Mouse (Mus musculus) E14TG2a.4 (cell line): Measurements from ENCODE around the gene Tab1.
"Not testable (repeated sequence)": the region's sequence is repeated elsewhere in the genome, so short reads cannot be mapped to it uniquely, and the experiment has no call there.

Source experiments
- H3K27me3 ChIP-seq: 2 replicates; pipeline ENCODE4 v1.6.1; 2014; ENCODE audit warnings: low read length, control low read depth; ENCODE audit not compliant: insufficient read depth
- H3K36me3 ChIP-seq: 2 replicates; pipeline ENCODE4 v1.6.1; 2014; ENCODE audit warnings: low read length, control low read depth; ENCODE audit not compliant: insufficient read depth
- H3K4me1 ChIP-seq: replicated peaks from 2 replicates; pipeline ENCODE4 v1.6.1; 2014; ENCODE audit warnings: low read depth, low read length, control low read depth
- H3K4me3 ChIP-seq: replicated peaks from 2 replicates; pipeline ENCODE4 v1.5.1; 2014; ENCODE audit warnings: mild to moderate bottlenecking, low read length
- H3K9me3 ChIP-seq: 2 replicates; pipeline ENCODE4 v1.6.1; 2014; ENCODE audit warnings: low read length, control low read depth
- CTCF ChIP-seq: conservative IDR thresholded peaks from 2 replicates; pipeline ENCODE4 v1.5.1; 2014; ENCODE audit warnings: low read length
- NANOG ChIP-seq: IDR thresholded peaks from 2 replicates; pipeline ENCODE4 v1.6.1; 2014; ENCODE audit warnings: borderline replicate concordance, low read length, mixed read lengths
- POU5F1 ChIP-seq: IDR thresholded peaks from 2 replicates; pipeline ENCODE4 v1.6.1; 2014; ENCODE audit warnings: low read length, borderline replicate concordance

Gene Tab1

DNA sequence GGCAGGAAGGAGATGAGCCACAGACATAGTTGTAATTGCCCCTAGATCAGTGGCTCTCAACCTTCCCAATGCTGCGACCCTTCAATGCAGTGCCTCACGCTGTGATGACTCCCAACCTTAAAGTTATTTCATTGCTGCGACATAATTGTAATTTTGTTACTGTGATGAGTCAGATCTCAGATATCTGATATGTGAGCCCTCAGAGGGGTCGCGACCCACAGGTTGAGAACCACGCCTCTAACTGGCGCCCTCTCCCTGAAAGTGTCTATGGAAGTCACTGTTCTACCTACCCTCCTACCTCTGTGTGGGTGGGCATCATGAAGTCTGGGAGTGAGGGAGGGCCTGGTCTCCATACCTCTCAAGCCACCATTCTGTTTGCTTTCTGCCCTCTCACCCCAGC, 18.5 kb upstream of the Tab1 start:
- H3K4me3 ChIP-seq, result 0 out of 2 replicates have a peak overlapping the region, but pooled peaks have one; percentile 80
- peaks cover 80% of the 10 kb centered on the region for H3K4me1 ChIP-seq
- no peaks in the 10 kb centered on the region for H3K9me3 ChIP-seq
- TF ChIP-seq NANOG, result no peak
- TF ChIP-seq CTCF, result no peak
- no peak for TF ChIP-seq POU5F1
- H3K36me3 ChIP-seq, result peaks cover 49% of the 10 kb centered on the region
- H3K27me3 ChIP-seq, result no peaks in the 10 kb centered on the region

DNA sequence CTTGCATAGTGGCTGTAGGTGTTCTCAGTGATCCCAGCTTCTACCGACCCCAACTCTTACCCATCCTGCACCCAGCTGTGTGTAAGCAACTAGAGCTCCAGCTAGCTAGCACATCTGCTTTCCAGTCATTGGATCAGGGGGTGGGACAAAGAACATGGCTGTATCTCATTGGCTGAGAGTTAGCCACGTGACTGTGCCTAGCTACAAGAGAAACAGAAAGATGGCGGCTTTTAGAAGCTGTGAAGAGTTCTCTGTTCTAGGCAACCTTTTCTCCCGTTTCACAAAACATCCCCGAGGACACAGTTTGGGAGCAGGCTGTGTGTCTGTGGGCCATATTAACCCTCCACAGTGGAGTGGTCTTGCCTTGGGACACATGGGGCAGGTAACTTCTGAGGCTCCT, 17.7 kb upstream of the Tab1 start:
- no peak for TF ChIP-seq NANOG
- no peak for TF ChIP-seq CTCF
- TF ChIP-seq POU5F1, result no peak
- Histone ChIP-seq H3K36me3 (peaks cover 45% of the 10 kb centered on the region), H3K4me1 (peaks cover 79% of the 10 kb centered on the region), H3K9me3 (no peaks in the 10 kb centered on the region), H3K27me3 (no peaks in the 10 kb centered on the region), H3K4me3 (peak overlapping the region; percentile 80)

- H3K27me3 ChIP-seq, result no peaks in the 10 kb centered on the region
- H3K4me3 ChIP-seq, result peak overlapping the region; percentile 80
- H3K9me3 ChIP-seq, result no peaks in the 10 kb centered on the region
- H3K36me3 ChIP-seq, result peaks cover 37% of the 10 kb centered on the region
- TF ChIP-seq CTCF (no peak), POU5F1 (no peak), NANOG (peak; percentile 85)
- peaks cover 70% of the 10 kb centered on the region for H3K4me1 ChIP-seq
These were observed 16.8 kb upstream of the Tab1 start for GRCm38 (mm10) chr15:80115866-80116794.

- Histone ChIP-seq H3K9me3 (no peaks in the 10 kb centered on the region), H3K4me1 (peaks cover 60% of the 10 kb centered on the region), H3K4me3 (peak overlapping the region; percentile 80), H3K27me3 (no peaks in the 10 kb centered on the region), H3K36me3 (peaks cover 26% of the 10 kb centered on the region)
- no peak for TF ChIP-seq NANOG
- TF ChIP-seq POU5F1, result no peak
- TF ChIP-seq CTCF, result no peak
These were observed 15.8 kb upstream of the Tab1 start for GRCm38 (mm10) chr15:80117154-80117553.

DNA sequence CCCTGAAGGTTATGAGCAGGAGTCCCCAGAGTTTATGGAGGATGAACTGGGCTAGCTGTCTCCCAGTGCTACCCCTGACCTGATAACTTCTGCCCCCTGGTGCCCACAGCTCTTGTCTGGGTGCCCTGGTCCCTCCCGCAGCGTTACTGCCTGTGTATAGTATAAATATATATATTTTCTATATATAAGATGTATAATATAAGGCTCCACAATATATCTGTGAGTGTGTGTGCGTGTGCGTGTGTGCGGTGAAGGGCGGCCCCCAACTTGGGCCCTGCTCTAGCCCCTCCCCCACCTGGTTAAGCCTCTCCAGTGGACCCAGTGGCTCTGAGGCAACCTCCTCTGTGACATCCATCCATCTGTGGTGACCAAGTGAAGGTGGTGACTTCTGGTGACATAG, 13.9 kb upstream of the Tab1 start:
- peaks cover 8% of the 10 kb centered on the region for H3K36me3 ChIP-seq
- H3K27me3 ChIP-seq, result no peaks in the 10 kb centered on the region
- TF ChIP-seq NANOG (no peak), POU5F1 (no peak), CTCF (no peak)
- no peaks in the 10 kb centered on the region for H3K9me3 ChIP-seq
- H3K4me3 ChIP-seq, result no peak overlapping the region
- peaks cover 50% of the 10 kb centered on the region for H3K4me1 ChIP-seq

DNA sequence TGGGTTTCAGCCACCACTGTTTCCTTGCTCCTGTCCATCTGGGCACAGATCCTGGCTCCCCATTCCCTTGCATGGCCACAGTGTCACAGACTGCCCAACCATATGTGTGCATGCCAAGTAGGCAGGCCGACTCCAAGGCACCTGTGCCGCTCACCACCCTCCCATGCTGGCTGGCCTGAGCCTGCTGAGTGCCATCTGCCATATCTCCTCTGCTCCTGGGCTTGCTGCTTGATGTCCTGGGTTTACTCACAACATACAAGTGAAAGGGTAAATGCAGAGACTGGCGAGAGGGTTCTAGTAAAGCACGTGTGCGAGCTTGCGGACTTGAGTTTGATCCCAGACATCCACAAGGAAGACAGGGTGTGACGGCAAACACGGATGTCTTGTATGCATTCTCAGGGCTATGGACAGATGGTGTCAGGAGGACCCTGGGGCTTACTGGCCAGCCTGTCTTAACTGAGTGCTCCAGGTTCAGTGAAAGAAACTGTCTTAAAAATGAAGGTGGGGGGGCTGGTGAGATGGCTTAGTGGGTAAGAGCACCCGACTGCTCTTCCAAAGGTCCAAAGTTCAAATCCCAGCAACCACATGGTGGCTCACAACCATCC, 11.1 kb upstream of the Tab1 start:
- H3K4me3 ChIP-seq, result no peak overlapping the region
- H3K4me1 ChIP-seq, result peaks cover 29% of the 10 kb centered on the region
- no peaks in the 10 kb centered on the region for H3K9me3 ChIP-seq
- 0 out of 2 replicates have a peak, but pooled peaks cover 5% of the 10 kb centered on the region for H3K36me3 ChIP-seq
- TF ChIP-seq CTCF, result no peak
- H3K27me3 ChIP-seq, result no peaks in the 10 kb centered on the region

DNA sequence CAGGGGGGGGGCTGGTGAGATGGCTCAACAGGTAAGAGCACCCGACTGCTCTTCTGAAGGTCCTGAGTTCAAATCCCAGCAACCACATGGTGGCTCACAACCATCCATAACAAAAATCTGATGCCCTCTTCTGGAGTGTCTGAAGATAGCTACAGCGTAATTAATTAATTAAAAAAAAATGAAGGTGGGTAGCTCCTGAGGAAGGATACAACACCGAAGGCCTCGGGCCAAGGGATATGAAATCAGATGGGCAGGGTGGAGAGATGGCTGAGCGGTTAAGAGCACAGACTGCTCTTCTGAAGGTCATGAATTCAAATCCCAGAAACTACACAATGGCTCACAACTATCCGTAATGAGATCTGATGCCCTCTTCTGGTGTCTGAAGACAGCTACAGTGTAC, 10.5 kb upstream of the Tab1 start:
- H3K4me3 ChIP-seq, H3K9me3 ChIP-seq, H3K36me3 ChIP-seq, H3K27me3 ChIP-seq: not testable (repeated sequence)
- H3K4me1 ChIP-seq, result peaks cover 26% of the 10 kb centered on the region

DNA sequence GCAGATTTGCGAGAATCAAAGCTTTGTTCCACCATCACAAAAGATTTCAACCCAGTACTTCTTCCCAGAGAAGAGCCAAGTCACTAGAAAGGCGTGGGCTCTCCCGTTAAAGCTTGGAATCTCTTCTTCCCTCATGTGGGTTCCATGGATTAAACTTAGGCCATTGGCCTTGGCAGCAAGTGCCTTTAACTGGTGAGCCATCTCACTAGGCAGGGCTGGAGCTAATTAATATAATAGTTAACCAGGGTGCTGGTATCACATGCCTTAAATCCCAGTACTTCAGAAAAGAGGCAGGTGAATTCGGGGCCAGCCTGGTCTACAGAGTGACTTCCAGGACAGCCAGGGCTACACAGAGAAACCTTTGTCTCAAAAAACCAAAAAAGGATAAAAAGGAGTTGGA, 8.3 kb upstream of the Tab1 start:
- H3K4me1 ChIP-seq, result peaks cover 31% of the 10 kb centered on the region
- no peak for TF ChIP-seq NANOG
- no peak for TF ChIP-seq CTCF
- no peak for TF ChIP-seq POU5F1
- H3K27me3 ChIP-seq, result no peaks in the 10 kb centered on the region
- no peak overlapping the region for H3K4me3 ChIP-seq
- H3K36me3 ChIP-seq, result 0 out of 2 replicates have a peak, but pooled peaks cover 5% of the 10 kb centered on the region
- no peaks in the 10 kb centered on the region for H3K9me3 ChIP-seq

- no peak overlapping the region for H3K4me3 ChIP-seq
- H3K4me1 ChIP-seq, result peaks cover 53% of the 10 kb centered on the region
- no peaks in the 10 kb centered on the region for H3K36me3 ChIP-seq
- TF ChIP-seq NANOG (no peak), CTCF (no peak), POU5F1 (no peak)
- no peaks in the 10 kb centered on the region for H3K27me3 ChIP-seq
- no peaks in the 10 kb centered on the region for H3K9me3 ChIP-seq
These were observed 5.7 kb upstream of the Tab1 start for GRCm38 (mm10) chr15:80127191-80127590.
